Mouse (Mus musculus) CH12.LX (cell line): Measurements from ENCODE around the gene Gm20662.

Source experiments
- CHD1 ChIP-seq: IDR thresholded peaks from 2 replicates; pipeline ENCODE4 v1.6.1; 2012; ENCODE audit warnings: low read depth, low read length, improper control_type of control experiment, inconsistent platforms
- CTCF ChIP-seq, 2 experiments: IDR thresholded peaks in 1 of 2; conservative IDR thresholded peaks in 1 of 2; 2 replicates each; pipeline ENCODE4 v1.5.1; 2011 to 2012; ENCODE audit warnings: low read depth in 2 of 2, low read length in 2 of 2, improper control_type of control experiment in 1 of 2, inconsistent platforms in 1 of 2, mild to moderate bottlenecking in 1 of 2, moderate library complexity in 1 of 2
- EP300 ChIP-seq: IDR thresholded peaks from 2 replicates; pipeline ENCODE4 v1.6.1; 2011; ENCODE audit warnings: low read length, improper control_type of control experiment
- HCFC1 ChIP-seq: IDR thresholded peaks from 2 replicates; pipeline ENCODE4 v1.6.1; 2012; ENCODE audit warnings: low read depth, mild to moderate bottlenecking, inconsistent platforms, low read length, improper control_type of control experiment
- MXI1 ChIP-seq: IDR thresholded peaks from 2 replicates; pipeline ENCODE4 v1.6.1; 2011; ENCODE audit warnings: mild to moderate bottlenecking, low read depth, low read length, improper control_type of control experiment
- NELFE ChIP-seq: IDR thresholded peaks from 2 replicates; pipeline ENCODE4 v1.6.1; 2011; ENCODE audit warnings: low read depth, low read length, improper control_type of control experiment
- POLR2A ChIP-seq: IDR thresholded peaks from 2 replicates; pipeline ENCODE4 v1.6.1; 2011; ENCODE audit warnings: low read depth, mild to moderate bottlenecking, improper control_type of control experiment, low read length
- RAD21 ChIP-seq: IDR thresholded peaks from 2 replicates; pipeline ENCODE4 v1.6.1; 2011; ENCODE audit warnings: low read depth, mild to moderate bottlenecking, low read length, improper control_type of control experiment, moderate library complexity
- RCOR1 ChIP-seq: conservative IDR thresholded peaks from 2 replicates; pipeline ENCODE4 v1.6.1; 2012; ENCODE audit warnings: low read depth, mild to moderate bottlenecking, inconsistent platforms, low read length, improper control_type of control experiment
- SIN3A ChIP-seq: IDR thresholded peaks from 2 replicates; pipeline ENCODE4 v1.6.1; 2012; ENCODE audit warnings: low read length, improper control_type of control experiment, inconsistent platforms
- USF1 ChIP-seq: IDR thresholded peaks from 2 replicates; pipeline ENCODE4 v1.6.1; 2014; ENCODE audit warnings: low read depth, mild to moderate bottlenecking, inconsistent platforms, low read length, improper control_type of control experiment

DNA sequence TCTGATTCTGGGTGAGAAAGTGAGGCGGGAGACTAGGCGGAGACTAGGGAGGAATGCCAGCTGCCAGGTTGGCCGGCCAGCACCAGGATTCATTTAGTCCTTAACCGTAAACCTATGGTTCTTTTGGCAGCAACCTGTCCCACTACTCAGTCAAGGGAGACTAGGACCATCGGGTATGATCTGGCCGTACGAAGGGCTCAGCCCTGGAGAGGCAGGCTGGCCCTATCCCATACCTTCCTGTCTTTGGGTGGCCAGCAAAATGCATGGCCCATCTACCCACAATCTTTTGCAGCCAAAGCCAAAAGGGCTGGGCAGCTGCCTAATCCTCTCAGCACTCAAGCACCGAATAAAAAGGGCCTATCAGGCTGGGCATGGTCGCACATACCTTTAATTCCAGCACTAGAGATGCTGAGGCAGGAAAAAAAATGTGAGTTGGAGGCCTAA lies 76.4 kb downstream of the Gm20662 start:
- TF ChIP-seq MXI1 (no peak), CTCF (conservative IDR thresholded peaks at IDR 0.05 in 1 of 2, IDR thresholded peaks at IDR 0.05 in 1 of 2; ENCODE audit: low read depth in 2 of 2, low read length in 2 of 2) (no peak), NELFE (no peak), HCFC1 (no peak), USF1 (no peak), CHD1 (no peak), RAD21 (no peak), EP300 (no peak), RCOR1 (no peak), POLR2A (no peak), SIN3A (no peak)
